Comparison of ENCODE assay signal across 14 mouse cellular contexts in the genomic region with DNA sequence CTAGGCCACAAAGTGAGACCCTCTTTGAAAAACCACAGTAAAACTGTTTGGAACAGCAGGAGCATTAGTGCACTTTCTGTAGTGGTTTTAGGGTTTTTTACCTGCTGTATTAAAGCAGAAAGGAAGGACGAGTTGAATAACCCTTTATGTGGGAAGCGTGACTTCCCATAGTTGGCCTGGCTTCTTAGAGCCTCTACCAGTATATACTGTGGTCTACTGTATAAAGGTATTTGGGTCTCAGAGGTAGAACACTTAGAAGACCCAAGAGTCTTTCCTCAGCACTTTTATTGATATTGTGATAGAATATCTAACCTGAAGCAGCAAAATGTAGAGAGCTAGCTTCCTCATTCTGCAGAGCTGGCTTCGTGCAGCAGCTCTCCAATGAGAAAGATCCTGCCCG. TPM values are rescaled to one million over a fixed set of nuclear protein-coding genes. Genes with fewer than 3 reads are reported as not detected.
DNase-seq lines count a peak whose midpoint lies in the region; ATAC-seq and TF ChIP-seq lines count a peak whose summit lies in the region.
"Had no signal": no experiment of that assay in that cellular context is flagged by ENCODE, and none has a peak within 500 bp of the region (broad histone marks: within the 10 kb centered on the region; RNA-seq: fewer than 3 reads in every experiment).

No protein-coding gene starts in this region.

- DNase-seq in MEL (ENCODE audit: low read depth, low spot score), result no peak
- peak; percentile 22 for DNase-seq in induced T-regulatory cell, adult 2 months (ENCODE audit: low read depth)
- DNase-seq in layer of hippocampus, adult 9-11 months, result no peak
- DNase-seq: B cell, adult 2 months; gastrocnemius, postnatal 10 days; spleen, adult 18-20 months had no signal

- H3K9me3 ChIP-seq in forebrain, embryonic 12.5 days, result no peaks in the 10 kb centered on the region
- H3K9me3 ChIP-seq in forebrain, embryonic 15.5 days, result no peaks in the 10 kb centered on the region
- H3K9me3 ChIP-seq in intestine, embryonic 16.5 days (ENCODE audit: control insufficient read depth, low read length), result no peaks in the 10 kb centered on the region
- H3K9me3 ChIP-seq in intestine, embryonic 15.5 days, result no peaks in the 10 kb centered on the region
- H3K9me3 ChIP-seq in MEL (replicated peaks; ENCODE audit: insufficient read depth, low read length), result no peaks in the 10 kb centered on the region
- H3K9me3 ChIP-seq: G1E had no signal

- H3K4me1 ChIP-seq in forebrain, embryonic 12.5 days, result peaks cover 59% of the 10 kb centered on the region
- peaks cover 25% of the 10 kb centered on the region for H3K4me1 ChIP-seq in forebrain, embryonic 15.5 days
- peaks cover 73% of the 10 kb centered on the region for H3K4me1 ChIP-seq in intestine, embryonic 16.5 days (ENCODE audit: control insufficient read depth, insufficient read depth, low read length)
- H3K4me1 ChIP-seq in intestine, embryonic 15.5 days (replicated peaks), result peaks cover 64% of the 10 kb centered on the region
- peaks cover 21 to 83% of the 10 kb centered on the region in 2 experiments for H3K4me1 ChIP-seq in MEL (ENCODE audit: control insufficient read depth in 1 of 2, insufficient read depth in 2 of 2, low read length in 2 of 2)

- no peak; a peak in 1 of 4 replicates for TF ChIP-seq EP300 in MEL (IDR thresholded peaks at IDR 0.05; ENCODE audit: low read depth in 1 of 2, low read length in 2 of 2)

- H3K79me2 ChIP-seq in MEL (ENCODE audit: control insufficient read depth, insufficient read depth, low read length, poor library complexity), result peaks cover 26% of the 10 kb centered on the region

- no peak overlapping the region for H3K4me2 ChIP-seq in forebrain, embryonic 12.5 days
- no peak overlapping the region for H3K4me2 ChIP-seq in forebrain, embryonic 15.5 days (replicated peaks)
- H3K4me2 ChIP-seq in intestine, embryonic 16.5 days (ENCODE audit: low read depth, low read length), result no peak overlapping the region
- H3K4me2 ChIP-seq in intestine, embryonic 15.5 days (replicated peaks), result no peak overlapping the region
- H3K4me2 ChIP-seq: liver, embryonic 11.5 days had no signal

- peak overlapping the region; percentile 69; the same call in 1 of the 2 replicates for H3K27ac ChIP-seq in forebrain, embryonic 12.5 days
- no peak overlapping the region for H3K27ac ChIP-seq in forebrain, embryonic 15.5 days (replicated peaks)
- H3K27ac ChIP-seq in intestine, embryonic 16.5 days (ENCODE audit: low read length), result no peak overlapping the region
- H3K27ac ChIP-seq in intestine, embryonic 15.5 days, result no peak overlapping the region
- peak overlapping the region; percentile 72 for H3K27ac ChIP-seq in MEL (ENCODE audit: control insufficient read depth, low read depth, low read length)

- TF ChIP-seq POLR2A in MEL (IDR thresholded peaks at IDR 0.05; ENCODE audit: control insufficient read depth in 1 of 2, insufficient read depth in 1 of 2, low read depth in 1 of 2, low read length in 2 of 2, poor library complexity in 1 of 2), result 0 out of 4 replicates have a peak, but pooled peaks of 1 of the 2 experiments have one; percentile 11

- ATAC-seq in forebrain, embryonic 12.5 days (ENCODE audit: low FRiP score), result no peak
- ATAC-seq in forebrain, embryonic 15.5 days (replicated peaks), result no peak
- no peak for ATAC-seq in intestine, embryonic 16.5 days
- no peak for ATAC-seq in intestine, embryonic 15.5 days
- ATAC-seq in monocyte, adult 5-6 weeks (replicated peaks; ENCODE audit: insufficient number of reproducible peaks, low FRiP score, low TSS enrichment, poor library complexity, severe bottlenecking), result no peak

- no peak overlapping the region for H3K4me3 ChIP-seq in forebrain, embryonic 12.5 days (replicated peaks)
- no peak overlapping the region for H3K4me3 ChIP-seq in forebrain, embryonic 15.5 days
- no peak overlapping the region for H3K4me3 ChIP-seq in intestine, embryonic 16.5 days (ENCODE audit: low read length)
- H3K4me3 ChIP-seq in intestine, embryonic 15.5 days (replicated peaks), result no peak overlapping the region
- H3K4me3 ChIP-seq in MEL (ENCODE audit: control insufficient read depth in 1 of 2, insufficient read depth in 1 of 2, low read depth in 2 of 2, low read length in 2 of 2), result no peak overlapping the region
- H3K4me3 ChIP-seq: erythroblast, embryonic 14.5 days had no signal

- no peak for TF ChIP-seq RAD21 in MEL (IDR thresholded peaks at IDR 0.05; ENCODE audit: low read depth, low read length)

- peaks cover 85% of the 10 kb centered on the region for H3K36me3 ChIP-seq in forebrain, embryonic 12.5 days (replicated peaks)
- H3K36me3 ChIP-seq in forebrain, embryonic 15.5 days, result peaks cover 82% of the 10 kb centered on the region
- H3K36me3 ChIP-seq in intestine, embryonic 16.5 days (ENCODE audit: control insufficient read depth, insufficient read depth, low read length), result peaks cover 60% of the 10 kb centered on the region
- H3K36me3 ChIP-seq in intestine, embryonic 15.5 days, result peaks cover 63% of the 10 kb centered on the region
- H3K36me3 ChIP-seq in MEL (ENCODE audit: control insufficient read depth in 1 of 2, insufficient read depth in 2 of 2, low read length in 2 of 2), result peaks cover 43 to 95% of the 10 kb centered on the region in 2 experiments

- 85% methylated on average over 4 of the region's 4 CpGs for WGBS in forebrain, embryonic 12.5 days
- 89% methylated on average over 4 of the region's 4 CpGs for WGBS in forebrain, embryonic 15.5 days
- 82% methylated on average over 4 of the region's 4 CpGs for WGBS in intestine, embryonic 16.5 days
- WGBS in intestine, embryonic 15.5 days, result 84% methylated on average over 4 of the region's 4 CpGs

- no peaks in the 10 kb centered on the region for H3K27me3 ChIP-seq in forebrain, embryonic 12.5 days
- H3K27me3 ChIP-seq in forebrain, embryonic 15.5 days, result no peaks in the 10 kb centered on the region
- no peaks in the 10 kb centered on the region for H3K27me3 ChIP-seq in intestine, embryonic 16.5 days (replicated peaks; ENCODE audit: control insufficient read depth, insufficient read depth, low read length)
- no peaks in the 10 kb centered on the region for H3K27me3 ChIP-seq in intestine, embryonic 15.5 days (replicated peaks)
- H3K27me3 ChIP-seq in MEL (ENCODE audit: control insufficient read depth in 1 of 2, insufficient read depth in 2 of 2, low read length in 2 of 2), result no peaks in the 10 kb centered on the region

- no peak overlapping the region for H3K9ac ChIP-seq in forebrain, embryonic 12.5 days
- no peak overlapping the region for H3K9ac ChIP-seq in forebrain, embryonic 15.5 days (replicated peaks)
- peak overlapping the region; percentile 22; the same call in 1 of the 2 replicates for H3K9ac ChIP-seq in intestine, embryonic 16.5 days (ENCODE audit: low read depth, low read length)
- no peak overlapping the region for H3K9ac ChIP-seq in intestine, embryonic 15.5 days
- H3K9ac ChIP-seq in MEL (ENCODE audit: control insufficient read depth, low read depth, low read length, poor library complexity, severe bottlenecking), result no peak overlapping the region

- no peak for TF ChIP-seq CTCF in MEL (IDR thresholded peaks at IDR 0.05 in 2 of 3, conservative IDR thresholded peaks at IDR 0.05 in 1 of 3; ENCODE audit: control insufficient read depth in 1 of 3, insufficient read depth in 1 of 3, low read depth in 2 of 3, low read length in 3 of 3, poor library complexity in 1 of 3, severe bottlenecking in 1 of 3)

RNA-seq across cellular contexts. Expression of a gene that starts 5.4 kb away (rescaled TPM):
- polyA plus RNA-seq in forebrain, embryonic 12.5 days (2016; fragmentation: Nextera tagmentation; extraction: Ambion mirVana), result 63.9 and 64.2 TPM in 2 replicates
- 85.2 and 86.5 TPM in 2 replicates for polyA plus RNA-seq in forebrain, embryonic 15.5 days (2015; fragmentation: Nextera tagmentation; extraction: Ambion mirVana)
- polyA plus RNA-seq in intestine, embryonic 16.5 days (2015; fragmentation: Nextera tagmentation; extraction: Ambion mirVana), result 347 and 378 TPM in 2 replicates
- polyA plus RNA-seq in intestine, embryonic 15.5 days (2015; fragmentation: Nextera tagmentation; extraction: Ambion mirVana), result 234 and 260 TPM in 2 replicates
- 82.8 and 99.5 TPM in 2 replicates for total RNA-seq in MEL (2012; rRNA removed)
- 10 to 100 TPM in 1 of 2 experiments, not detected in 1; 74.7 TPM for polyA plus RNA-seq in MEL (2012; ENCODE audit: insufficient read depth in 1 of 2, insufficient read length in 2 of 2, low read depth in 1 of 2, low replicate concordance in 2 of 2, missing spikeins in 1 of 2)
- 48.7 to 61.1 TPM (median 56.4 TPM) in 3 replicates for total RNA-seq in monocyte, adult 5-6 weeks (2017)

RNA-seq across cellular contexts. Expression of a gene that starts 11.2 kb away (rescaled TPM):
- 267 and 357 TPM in 2 replicates for polyA plus RNA-seq in forebrain, embryonic 12.5 days (2016; fragmentation: Nextera tagmentation; extraction: Ambion mirVana)
- 231 and 243 TPM in 2 replicates for polyA plus RNA-seq in forebrain, embryonic 15.5 days (2015; fragmentation: Nextera tagmentation; extraction: Ambion mirVana)
- polyA plus RNA-seq in intestine, embryonic 16.5 days (2015; fragmentation: Nextera tagmentation; extraction: Ambion mirVana), result 142 and 146 TPM in 2 replicates
- polyA plus RNA-seq in intestine, embryonic 15.5 days (2015; fragmentation: Nextera tagmentation; extraction: Ambion mirVana), result 210 and 237 TPM in 2 replicates
- total RNA-seq in MEL (2012; rRNA removed), result 246 and 303 TPM in 2 replicates
- 1,000 to 10,000 TPM in 1 of 2 experiments, 100 to 1,000 TPM in 1; 684 to 1,095 TPM for polyA plus RNA-seq in MEL (2012; ENCODE audit: insufficient read depth in 1 of 2, insufficient read length in 2 of 2, low read depth in 1 of 2, low replicate concordance in 2 of 2, missing spikeins in 1 of 2)
- total RNA-seq in monocyte, adult 5-6 weeks (2017), result 279 to 373 TPM (median 301 TPM) in 3 replicates

RNA-seq across cellular contexts. Expression of a gene that starts 14.1 kb away (rescaled TPM):
- 1.7 and 2.8 TPM in 2 replicates for polyA plus RNA-seq in forebrain, embryonic 12.5 days (2016; fragmentation: Nextera tagmentation; extraction: Ambion mirVana)
- polyA plus RNA-seq in forebrain, embryonic 15.5 days (2015; fragmentation: Nextera tagmentation; extraction: Ambion mirVana), result 4.2 and 4.9 TPM in 2 replicates
- polyA plus RNA-seq in intestine, embryonic 16.5 days (2015; fragmentation: Nextera tagmentation; extraction: Ambion mirVana), result 2,407 and 2,590 TPM in 2 replicates
- polyA plus RNA-seq in intestine, embryonic 15.5 days (2015; fragmentation: Nextera tagmentation; extraction: Ambion mirVana), result 1,462 and 1,582 TPM in 2 replicates
- 1.5 and 2.1 TPM in 2 replicates for total RNA-seq in MEL (2012; rRNA removed)
- 1 to 10 TPM in 1 of 2 experiments, not detected in 1; 5.1 TPM for polyA plus RNA-seq in MEL (2012; ENCODE audit: insufficient read depth in 1 of 2, insufficient read length in 2 of 2, low read depth in 1 of 2, low replicate concordance in 2 of 2, missing spikeins in 1 of 2)
- 1.2 to 7.4 TPM (median 5.5 TPM) in 3 replicates for total RNA-seq in monocyte, adult 5-6 weeks (2017)

RNA-seq across cellular contexts. Expression of a gene that starts 30.8 kb away (rescaled TPM):
- polyA plus RNA-seq in forebrain, embryonic 12.5 days (2016; fragmentation: Nextera tagmentation; extraction: Ambion mirVana), result 1.2 and 2.5 TPM in 2 replicates
- polyA plus RNA-seq in forebrain, embryonic 15.5 days (2015; fragmentation: Nextera tagmentation; extraction: Ambion mirVana), result 1.8 and 2.5 TPM in 2 replicates
- 5.2 and 5.9 TPM in 2 replicates for polyA plus RNA-seq in intestine, embryonic 16.5 days (2015; fragmentation: Nextera tagmentation; extraction: Ambion mirVana)
- polyA plus RNA-seq in intestine, embryonic 15.5 days (2015; fragmentation: Nextera tagmentation; extraction: Ambion mirVana), result 4.5 and 5.6 TPM in 2 replicates
- total RNA-seq in MEL (2012; rRNA removed), result 32.9 and 39.9 TPM in 2 replicates
- polyA plus RNA-seq in MEL (2012; ENCODE audit: insufficient read depth in 1 of 2, insufficient read length in 2 of 2, low read depth in 1 of 2, low replicate concordance in 2 of 2, missing spikeins in 1 of 2), result 10 to 100 TPM in 1 of 2 experiments, not detected in 1; 63.9 TPM
- total RNA-seq in monocyte, adult 5-6 weeks (2017), result 57.3 to 157 TPM (median 67.9 TPM) in 3 replicates

RNA-seq across cellular contexts. Expression of a gene that starts 44.1 kb away (rescaled TPM):
- polyA plus RNA-seq in forebrain, embryonic 12.5 days (2016; fragmentation: Nextera tagmentation; extraction: Ambion mirVana), result 1.1 and 1.9 TPM in 2 replicates
- 2.6 and 3.5 TPM in 2 replicates for polyA plus RNA-seq in forebrain, embryonic 15.5 days (2015; fragmentation: Nextera tagmentation; extraction: Ambion mirVana)
- polyA plus RNA-seq in intestine, embryonic 16.5 days (2015; fragmentation: Nextera tagmentation; extraction: Ambion mirVana), result 0.56 and 0.97 TPM in 2 replicates
- polyA plus RNA-seq in intestine, embryonic 15.5 days (2015; fragmentation: Nextera tagmentation; extraction: Ambion mirVana), result 0.98 and 1.4 TPM in 2 replicates
- 27.7 and 37.8 TPM in 2 replicates for total RNA-seq in MEL (2012; rRNA removed)
- polyA plus RNA-seq in MEL (2012; ENCODE audit: insufficient read depth in 1 of 2, insufficient read length in 2 of 2, low read depth in 1 of 2, low replicate concordance in 2 of 2, missing spikeins in 1 of 2), result 100 to 1,000 TPM in 1 of 2 experiments, not detected in 1; 138 TPM
- not detected in 3 replicates for total RNA-seq in monocyte, adult 5-6 weeks (2017)
- polyA plus RNA-seq: erythroblast, embryonic 14.5 days; liver, embryonic 11.5 days had no signal

Comparison
In these comparisons a context has a peak if more than half of its experiments do, and no peak if none do; other contexts are left out.
1. H3K27ac ChIP-seq: peak in forebrain, embryonic 12.5 days (single experiment) and MEL (single experiment); none in forebrain, embryonic 15.5 days (single experiment), intestine, embryonic 16.5 days (single experiment) and intestine, embryonic 15.5 days (single experiment).
2. RNA of a gene that starts 14.1 kb away (polyA plus RNA-seq): 2,407 to 2,590 TPM in intestine, embryonic 16.5 days and 1,462 to 1,582 TPM in intestine, embryonic 15.5 days; 5.1 TPM in MEL, 4.2 to 4.9 TPM in forebrain, embryonic 15.5 days and 1.7 to 2.8 TPM in forebrain, embryonic 12.5 days; every median in the first group is over 100 times any median in the second.